Mouse (Mus musculus): Measurements from ENCODE around the gene Nelfb.

The Nelfb gene

GRCm38 (mm10) chr2:25229582-25229981 lies 18.3 kb upstream of the Nelfb start:
- DNase-seq: no peak

- no peak for DNase-seq
These were observed 17.8 kb upstream of the Nelfb start for GRCm38 (mm10) chr2:25228995-25229530.

- peak; percentile 87 to 90 for DNase-seq
These were observed 17.2 kb upstream of the Nelfb start for GRCm38 (mm10) chr2:25228431-25228889.

- no peak for DNase-seq
These were observed 16.1 kb upstream of the Nelfb start for GRCm38 (mm10) chr2:25227406-25227805.

- DNase-seq: peak in 1 of 2 experiments; percentile 40
These were observed 15.6 kb upstream of the Nelfb start for GRCm38 (mm10) chr2:25226864-25227263.

GRCm38 (mm10) chr2:25225811-25226379 lies 14.6 kb upstream of the Nelfb start:
- no peak for DNase-seq

GRCm38 (mm10) chr2:25224766-25225752 lies 13.8 kb upstream of the Nelfb start:
- DNase-seq: peak; percentile 95 to 99

- no peak for DNase-seq
These were observed 13.1 kb upstream of the Nelfb start, which contains the start of gene Tubb4b for GRCm38 (mm10) chr2:25224492-25224765. Gene Tubb4b, minus strand, starts transcription at chr2:25224702.

GRCm38 (mm10) chr2:25223681-25224491 lies 12.6 kb upstream of the Nelfb start:
- DNase-seq: peak in 1 of 2 experiments; percentile 76

GRCm38 (mm10) chr2:25221331-25221772 lies 10.1 kb upstream of the Nelfb start:
- DNase-seq: no peak

GRCm38 (mm10) chr2:25218445-25218844 lies 7.2 kb upstream of the Nelfb start, which contains the start of gene Fam166a:
Gene Fam166a, plus strand, starts transcription at chr2:25218745.
- no peak for DNase-seq

- DNase-seq: no peak
These were observed 6.4 kb upstream of the Nelfb start for GRCm38 (mm10) chr2:25217666-25218065.

GRCm38 (mm10) chr2:25214444-25214843 lies 3.2 kb upstream of the Nelfb start, which contains the start of gene Stpg3:
Gene Stpg3, minus strand, starts transcription at chr2:25214637.
- DNase-seq: peak in 1 of 2 experiments; percentile 0

- DNase-seq: no peak
These were observed 2.1 kb upstream of the Nelfb start for GRCm38 (mm10) chr2:25213266-25213865.

GRCm38 (mm10) chr2:25210686-25211085 lies 603 bp downstream of the Nelfb start:
- no peak for DNase-seq

- no peak for DNase-seq
These were observed 3.7 kb downstream of the Nelfb start for GRCm38 (mm10) chr2:25207593-25207992.

GRCm38 (mm10) chr2:25203631-25204214 lies 7.6 kb downstream of the Nelfb start:
- DNase-seq: no peak

- DNase-seq: no peak
These were observed 10.7 kb downstream of the Nelfb start for GRCm38 (mm10) chr2:25200631-25201030.

- no peak for DNase-seq
These were observed 13.3 kb downstream of the Nelfb start for GRCm38 (mm10) chr2:25197946-25198345.

GRCm38 (mm10) chr2:25197191-25197590 lies 14.1 kb downstream of the Nelfb start:
- DNase-seq: no peak

GRCm38 (mm10) chr2:25196172-25196954 lies 14.9 kb downstream of the Nelfb start, which contains the start of gene Tor4a:
Gene Tor4a, minus strand, starts transcription at chr2:25196886.
- no peak for DNase-seq
